Mouse (Mus musculus): ENCODE data around the gene Glod4. TPM values are rescaled to one million over a fixed set of nuclear protein-coding genes. Genes with fewer than 3 reads are reported as not detected.

Glod4 gene
- total RNA-seq, 2 experiments from 2014 or later: 49.9 to 56.2 TPM

DNA sequence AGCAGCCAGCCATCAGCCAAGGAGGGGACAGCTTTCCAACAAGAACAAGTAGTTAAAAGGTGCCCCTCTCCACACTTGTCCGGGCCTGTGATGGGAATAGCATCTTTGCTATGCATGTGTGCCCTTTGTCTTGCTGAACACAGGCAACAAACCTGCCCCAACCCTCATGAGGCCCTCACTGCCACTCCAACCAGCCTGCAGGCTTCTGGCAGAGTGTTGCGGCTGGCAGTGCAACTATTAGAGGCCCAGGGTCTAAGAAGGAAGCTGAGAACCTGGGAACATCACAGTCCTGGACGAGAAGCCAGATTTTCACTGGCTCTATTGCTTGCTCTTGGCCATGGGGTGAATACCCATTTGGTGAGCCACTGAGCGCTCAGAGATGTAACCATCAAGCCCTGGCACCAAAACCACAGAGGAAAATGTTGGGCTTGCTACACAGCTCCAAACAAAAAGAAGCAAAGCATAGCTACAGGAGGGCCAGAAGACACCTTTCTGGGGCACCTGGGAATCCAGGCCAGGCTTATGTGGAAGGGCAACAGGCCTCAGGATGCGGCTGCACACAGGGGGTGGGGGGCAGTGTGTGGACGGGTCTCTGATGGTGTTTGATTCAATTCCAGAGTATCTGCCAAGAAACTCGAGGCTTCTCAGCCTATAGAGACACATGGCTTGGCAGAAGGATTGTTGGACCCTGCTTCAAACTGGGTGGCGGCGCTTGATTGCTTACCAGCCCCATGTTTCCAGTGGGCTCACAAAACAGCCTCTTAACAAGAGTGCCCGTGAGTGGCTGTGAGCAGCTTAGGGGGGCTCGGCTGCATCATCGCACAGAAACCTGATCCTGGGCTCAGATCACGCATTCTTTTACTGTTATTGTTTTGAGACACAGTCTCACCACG lies 35.7 kb upstream of the Glod4 start:
- Histone ChIP-seq H3K4me3 (no peak overlapping the region), H3K27ac (peak overlapping the region; percentile 48; the same call in 1 of the 2 replicates)

DNA sequence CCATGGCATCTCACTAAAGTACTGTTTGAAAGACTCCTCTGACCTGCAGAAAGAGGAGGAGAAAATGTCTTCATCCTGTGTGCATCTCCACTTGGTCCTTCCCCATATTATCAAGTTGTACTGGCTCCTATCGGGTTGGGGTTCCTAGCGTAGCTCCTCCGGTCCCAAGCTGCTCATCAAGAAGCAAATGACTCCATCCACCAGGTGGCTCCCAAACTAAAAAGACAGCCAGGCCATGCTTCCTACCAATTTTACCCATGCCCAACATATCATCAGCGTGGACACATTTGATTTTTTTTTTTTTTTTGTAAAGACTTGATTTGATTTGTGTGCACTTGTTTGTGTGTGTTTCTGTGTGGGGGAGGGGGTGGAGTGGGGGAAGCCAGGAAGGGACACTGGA lies 28.9 kb upstream of the Glod4 start:
- H3K27ac ChIP-seq: no peak overlapping the region
- TF ChIP-seq CTCF (conservative IDR thresholded peaks at IDR 0.05): peak; percentile 68
- DNase-seq (ENCODE audit: low spot score in 2 of 2): no peak
- no peak overlapping the region for H3K4me3 ChIP-seq

More for the DNA sequence above, 35.7 kb upstream of the Glod4 start:
- DNase-seq (ENCODE audit: low spot score in 2 of 2): no peak
- no peak for TF ChIP-seq CTCF (conservative IDR thresholded peaks at IDR 0.05)

DNA sequence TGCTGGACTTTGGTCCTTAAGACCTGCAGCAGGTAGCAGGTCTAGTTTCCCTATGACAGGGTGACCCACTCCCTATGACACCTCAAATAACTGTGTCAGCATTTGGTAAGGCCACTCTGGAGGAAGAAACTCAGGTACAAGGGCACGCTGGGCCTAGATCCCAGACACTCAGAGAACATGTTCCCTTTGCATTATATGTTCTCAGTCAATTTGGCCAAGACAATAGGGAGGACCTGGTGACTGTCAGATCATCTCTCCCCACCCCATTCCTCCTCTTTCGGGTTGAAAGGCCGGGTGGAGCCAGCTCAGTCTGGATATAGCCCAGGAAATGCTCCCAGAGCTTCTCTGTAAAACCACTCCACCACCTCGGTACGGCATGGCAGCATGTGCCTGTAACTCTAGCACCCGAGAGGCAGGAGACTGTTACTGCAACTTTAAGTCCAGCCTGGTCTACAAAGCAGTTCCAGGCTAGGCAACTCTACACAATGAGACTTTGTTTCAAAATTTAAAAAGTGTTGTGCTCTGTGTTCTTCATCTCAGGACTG lies 25.1 kb upstream of the Glod4 start:
- Histone ChIP-seq H3K27ac (peak overlapping the region; percentile 62; the same call in 1 of the 2 replicates), H3K4me3 (no peak overlapping the region)
- peak; percentile 36 for TF ChIP-seq CTCF (conservative IDR thresholded peaks at IDR 0.05)
- DNase-seq (ENCODE audit: low spot score in 2 of 2): no peak

DNA sequence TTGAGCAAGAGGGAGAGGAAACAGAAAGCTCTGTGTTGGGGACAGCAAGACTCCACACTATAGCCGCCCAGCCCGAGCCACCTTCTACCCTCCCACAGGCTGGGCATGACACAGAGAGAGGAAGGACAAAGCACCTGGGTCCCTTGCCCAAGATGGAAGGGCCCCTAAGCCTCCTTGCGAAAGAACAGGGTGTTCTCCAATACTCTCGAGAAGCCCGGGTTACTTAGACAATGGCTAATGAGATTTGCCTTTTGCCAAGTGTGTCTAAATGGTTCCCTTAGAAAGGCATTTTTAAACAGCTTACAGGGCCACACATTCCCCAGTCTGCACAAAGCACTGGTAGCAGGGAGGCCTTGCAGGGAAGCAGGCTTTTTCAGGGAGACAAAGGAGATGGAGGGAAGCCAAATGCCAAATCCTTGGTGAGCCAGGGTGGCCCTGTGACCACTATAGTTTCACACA lies 24.5 kb upstream of the Glod4 start:
- no peak for TF ChIP-seq CTCF (conservative IDR thresholded peaks at IDR 0.05)
- H3K4me3 ChIP-seq: no peak overlapping the region
- H3K27ac ChIP-seq: peak overlapping the region; percentile 75
- DNase-seq (ENCODE audit: low spot score in 2 of 2): peak; percentile 38 to 50

DNA sequence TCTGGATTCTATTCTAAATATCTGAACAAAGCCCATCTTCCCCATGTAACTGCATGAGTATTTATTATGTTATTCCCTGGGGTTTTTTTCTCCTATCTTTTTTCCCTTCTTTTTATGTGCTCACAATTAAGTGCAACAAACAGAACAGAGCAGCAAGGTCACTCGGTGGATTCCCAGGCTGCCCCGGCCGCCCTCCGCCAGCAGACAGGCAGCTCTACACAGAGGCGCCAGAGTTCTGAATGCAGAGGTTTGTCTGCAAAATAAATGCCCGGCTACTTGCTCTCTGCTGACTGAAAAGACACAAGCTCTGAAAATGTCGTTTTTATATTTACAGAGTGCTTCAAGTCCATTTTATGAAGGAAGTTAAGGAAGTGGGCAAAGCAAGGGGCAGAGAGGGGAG lies 24.0 kb upstream of the Glod4 start:
- Histone ChIP-seq H3K4me3 (no peak overlapping the region), H3K27ac (peak overlapping the region; percentile 75)
- no peak for DNase-seq (ENCODE audit: low spot score in 2 of 2)
- no peak for TF ChIP-seq CTCF (conservative IDR thresholded peaks at IDR 0.05)

DNA sequence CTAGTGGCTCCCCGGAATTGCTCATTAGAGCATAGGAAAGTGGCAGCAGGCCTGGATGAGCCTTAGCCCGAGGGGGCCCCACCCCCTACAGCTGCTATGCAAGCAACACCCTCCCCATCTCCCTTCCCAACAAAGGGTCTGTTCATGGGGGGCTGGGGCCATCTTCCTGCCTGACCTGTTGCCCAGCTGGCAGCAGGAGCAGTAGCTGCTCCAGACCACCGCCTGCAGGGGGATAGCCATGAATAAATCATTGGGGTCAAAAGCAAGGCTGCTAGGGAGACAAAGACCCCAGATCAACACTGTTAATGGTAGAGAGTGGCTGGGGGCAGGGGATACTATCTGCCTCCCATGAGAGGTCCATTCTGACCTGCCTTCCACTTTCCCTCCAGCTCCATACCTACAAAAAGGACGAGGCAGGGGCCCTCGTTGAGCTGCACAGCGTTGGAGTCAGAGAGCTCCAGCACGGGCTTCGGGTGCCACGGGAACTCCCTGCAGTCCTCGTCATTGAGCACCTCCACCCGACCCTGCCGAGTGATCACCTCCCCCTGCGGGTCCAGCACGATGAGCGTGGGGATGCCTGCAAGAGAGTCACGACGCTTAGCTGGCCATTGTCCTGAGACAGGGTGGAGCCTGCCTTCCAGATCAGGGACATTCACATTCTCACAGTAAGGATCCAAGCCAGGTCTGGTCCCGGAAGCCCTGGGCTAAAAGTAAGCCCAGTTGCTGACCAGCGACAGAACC lies 19.3 kb upstream of the Glod4 start:
- TF ChIP-seq CTCF (conservative IDR thresholded peaks at IDR 0.05): no peak
- DNase-seq (ENCODE audit: low spot score in 2 of 2): no peak
- Histone ChIP-seq H3K4me3 (no peak overlapping the region), H3K27ac (no peak overlapping the region)

DNA sequence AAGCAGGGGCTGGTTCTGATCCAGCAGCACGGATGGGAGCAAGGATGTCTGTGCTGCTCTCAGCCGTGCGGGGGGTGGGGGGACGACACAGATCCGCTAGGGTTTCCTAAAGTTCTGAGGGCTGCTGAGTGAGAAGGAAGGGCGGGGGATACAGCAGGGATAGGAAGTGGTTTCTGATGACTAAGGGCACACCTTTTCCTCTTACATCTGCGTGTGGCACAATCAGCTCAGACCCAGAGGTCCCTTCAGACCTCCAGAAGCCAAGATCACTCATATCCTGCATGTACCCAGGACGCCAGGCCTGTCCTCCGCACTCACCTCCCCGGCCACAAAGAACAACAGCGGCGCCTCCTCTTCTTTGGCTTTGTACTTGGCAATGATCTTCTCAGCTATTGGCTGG lies 17.7 kb upstream of the Glod4 start:
- DNase-seq (ENCODE audit: low spot score in 2 of 2): no peak
- no peak overlapping the region for H3K4me3 ChIP-seq
- peak overlapping the region; percentile 32; the same call in 1 of the 2 replicates for H3K27ac ChIP-seq
- no peak for TF ChIP-seq CTCF (conservative IDR thresholded peaks at IDR 0.05)

DNA sequence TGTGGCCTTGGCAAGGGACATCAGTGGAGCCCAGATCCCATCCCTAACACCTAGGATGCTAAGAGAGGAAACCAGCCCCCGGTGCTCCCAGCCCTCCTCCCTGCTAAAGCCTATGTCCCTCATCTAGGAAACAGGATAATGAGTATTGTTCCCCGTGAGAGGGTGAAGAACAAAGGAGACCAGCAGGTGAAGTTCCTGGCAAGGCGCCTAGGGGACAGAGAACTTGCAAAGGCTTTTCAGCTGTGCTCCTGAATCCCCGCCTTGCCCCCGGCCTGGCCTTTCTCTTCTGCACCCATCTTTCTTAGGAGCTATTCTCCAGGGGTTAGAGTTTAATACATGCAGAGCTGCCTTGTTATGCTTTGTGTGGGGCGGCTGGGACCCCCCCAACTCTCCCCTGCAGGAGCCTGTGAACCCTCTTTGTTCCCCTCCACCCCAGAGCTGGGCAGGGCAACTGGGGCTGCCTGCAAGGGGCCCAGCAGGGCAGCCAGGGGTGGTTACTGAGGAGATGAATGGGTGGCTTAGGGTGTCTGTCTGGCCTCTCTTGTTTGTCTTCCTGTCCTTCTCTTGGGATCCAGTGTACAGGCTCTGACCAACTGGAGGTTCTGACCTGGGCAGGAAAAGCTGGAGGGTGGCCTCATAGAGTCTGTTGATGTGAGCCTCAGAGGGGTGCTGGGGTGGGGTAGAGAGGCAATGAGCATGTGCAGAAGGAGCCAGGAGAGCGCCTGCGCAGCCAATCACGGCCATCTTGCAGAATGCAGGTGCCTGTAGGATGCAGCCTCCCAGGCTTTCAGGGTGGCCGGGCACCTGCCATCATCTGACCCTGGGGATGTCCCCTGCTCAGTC lies 16.9 kb upstream of the Glod4 start:
- DNase-seq (ENCODE audit: low spot score in 2 of 2): peak in 1 of 2 experiments; percentile 17
- no peak overlapping the region for H3K4me3 ChIP-seq
- no peak for TF ChIP-seq CTCF (conservative IDR thresholded peaks at IDR 0.05)
- peak overlapping the region; percentile 32; the same call in 1 of the 2 replicates for H3K27ac ChIP-seq

DNA sequence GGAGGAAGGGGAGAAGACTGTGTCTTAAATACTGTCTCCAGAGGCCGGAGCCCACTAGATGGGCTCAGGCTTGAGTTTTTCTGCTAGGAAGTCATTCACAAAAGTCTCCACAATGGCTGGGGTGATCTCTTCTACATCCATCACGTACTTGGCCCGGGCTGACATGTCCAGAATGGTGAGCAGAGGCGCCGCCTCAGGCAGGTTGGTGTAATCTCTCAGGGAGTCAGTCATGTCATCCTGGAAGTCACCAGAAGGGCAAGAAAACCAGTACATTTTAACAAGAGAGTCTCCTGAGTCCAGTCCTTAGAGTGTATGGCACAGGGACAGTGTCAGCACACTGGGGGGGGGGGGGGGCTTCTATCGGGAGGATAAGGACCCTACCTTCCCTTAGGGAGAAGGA lies 15.0 kb upstream of the Glod4 start:
- no peak for TF ChIP-seq CTCF (conservative IDR thresholded peaks at IDR 0.05)
- Histone ChIP-seq H3K4me3 (no peak overlapping the region), H3K27ac (peak overlapping the region; percentile 33)
- no peak for DNase-seq (ENCODE audit: low spot score in 2 of 2)

DNA sequence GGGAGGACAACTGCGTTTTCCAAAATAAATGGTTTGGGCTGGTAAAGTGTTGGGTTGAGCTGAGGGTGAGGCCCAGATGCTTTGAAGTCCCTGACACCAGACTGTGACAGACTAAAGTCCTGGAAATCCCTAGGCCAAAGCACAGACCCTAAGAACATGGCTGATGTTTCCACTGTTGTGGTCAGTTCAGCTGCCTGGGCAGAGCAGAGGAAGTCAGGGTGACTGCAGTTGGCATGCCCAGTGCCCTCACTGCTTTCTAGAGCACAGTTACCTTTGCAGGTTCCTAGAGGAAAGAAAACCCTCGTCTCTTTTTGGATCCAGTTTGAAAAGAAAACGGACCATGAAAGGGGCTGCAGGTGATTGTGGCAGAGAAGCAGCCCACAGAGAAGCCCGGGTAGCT lies 13.9 kb upstream of the Glod4 start:
- H3K4me3 ChIP-seq: no peak overlapping the region
- TF ChIP-seq CTCF (conservative IDR thresholded peaks at IDR 0.05): no peak
- no peak overlapping the region for H3K27ac ChIP-seq
- DNase-seq (ENCODE audit: low spot score in 2 of 2): no peak

DNA sequence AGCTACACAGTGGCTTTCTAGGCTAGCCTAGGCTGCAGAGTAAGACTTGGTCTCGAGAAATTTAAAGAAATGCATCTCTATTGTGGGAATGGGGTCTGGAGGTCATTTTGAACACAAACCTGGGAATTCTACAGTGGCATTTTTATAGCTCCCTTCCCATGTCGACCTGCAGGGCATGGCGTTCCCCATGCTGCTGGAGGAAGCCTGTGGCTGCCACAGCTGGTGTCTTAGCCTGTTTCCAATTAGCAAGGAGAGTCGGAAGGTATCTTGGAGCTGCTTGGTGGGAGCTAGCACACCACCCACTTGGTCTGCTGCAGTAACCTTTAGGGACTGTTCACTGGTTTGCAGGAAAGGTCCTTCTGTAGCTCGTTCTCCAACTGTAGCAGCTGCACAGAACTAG lies 12.6 kb upstream of the Glod4 start:
- no peak for TF ChIP-seq CTCF (conservative IDR thresholded peaks at IDR 0.05)
- Histone ChIP-seq H3K4me3 (no peak overlapping the region), H3K27ac (peak overlapping the region; percentile 46; the same call in 1 of the 2 replicates)
- no peak for DNase-seq (ENCODE audit: low spot score in 2 of 2)

DNA sequence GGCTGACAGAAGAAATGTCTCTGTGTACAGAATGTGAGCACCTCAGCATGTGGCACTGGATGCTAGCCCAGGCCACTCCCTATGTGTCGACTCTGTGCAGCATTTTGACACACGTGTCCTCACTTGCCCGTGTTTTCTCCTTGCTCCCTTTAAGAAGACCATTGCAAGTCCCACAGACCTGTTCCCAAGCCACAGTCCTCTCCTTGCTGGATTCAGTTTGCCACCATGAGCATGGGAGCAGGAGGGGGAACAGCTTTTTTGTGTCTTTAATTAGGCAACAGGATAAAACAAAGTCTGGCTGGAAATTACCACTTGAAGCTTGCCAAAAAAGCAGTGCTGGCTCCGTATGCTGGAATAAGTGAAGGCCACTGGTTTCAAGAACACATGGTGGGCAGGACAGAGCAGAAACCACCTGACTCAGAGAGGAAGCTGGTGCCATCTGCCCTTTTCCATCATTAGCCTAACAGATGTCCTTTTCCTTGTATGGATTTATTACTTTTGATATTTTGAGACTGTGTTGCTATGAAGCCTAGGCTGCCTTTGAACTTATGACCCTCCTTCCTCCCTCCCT lies 12.0 kb upstream of the Glod4 start:
- peak overlapping the region; percentile 46; the same call in 1 of the 2 replicates for H3K27ac ChIP-seq

More for the DNA sequence above, 12.0 kb upstream of the Glod4 start:
- no peak overlapping the region for H3K4me3 ChIP-seq
- DNase-seq (ENCODE audit: low spot score in 2 of 2): peak; percentile 38 to 77
- TF ChIP-seq CTCF (conservative IDR thresholded peaks at IDR 0.05): no peak

Data from layer of hippocampus, adult 2 months (tissue).